Mouse (Mus musculus) ES-Bruce4 (cell line): ENCODE measurements around the gene Slc12a1.

Experiments
- CTCF ChIP-seq: IDR thresholded peaks from one replicate; pipeline ENCODE4 v1.8.1; 2011; ENCODE audit warnings: low read depth, low read length
- EP300 ChIP-seq: IDR thresholded peaks from 2 replicates; pipeline ENCODE4 v1.6.1; 2011; ENCODE audit warnings: low read depth, low read length; ENCODE audit not compliant: insufficient read depth
- POLR2A ChIP-seq: IDR thresholded peaks from one replicate; pipeline ENCODE4 v1.8.1; 2011; ENCODE audit warnings: low read length; ENCODE audit not compliant: insufficient read depth

DNA sequence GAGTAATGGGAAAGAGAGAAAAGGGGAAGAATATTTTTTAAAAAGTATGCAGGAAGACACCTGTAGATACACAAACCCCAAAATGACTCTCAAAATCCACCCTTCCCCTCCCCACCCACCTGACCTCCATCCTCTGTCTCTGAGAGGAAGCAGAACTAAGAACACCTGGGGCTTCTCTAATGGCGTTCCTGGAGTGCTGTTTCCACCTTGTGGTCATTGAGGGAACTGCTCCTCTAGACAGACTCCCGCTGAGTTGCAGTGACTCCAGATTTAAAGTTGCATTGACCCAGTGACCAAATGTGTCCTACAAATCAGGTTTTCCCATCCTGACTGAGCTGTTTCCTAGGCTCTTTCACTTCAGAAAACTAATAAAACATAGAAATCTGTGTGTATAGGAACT, 36.9 kb downstream of the Slc12a1 start:
- no peak for TF ChIP-seq POLR2A
- TF ChIP-seq CTCF, result peak; percentile 69
- no peak for TF ChIP-seq EP300
